Mouse (Mus musculus) small intestine, adult 2 months (tissue): Measurements from ENCODE around the gene Amfr.
"Not testable (repeated sequence)": the region's sequence is repeated elsewhere in the genome, so short reads cannot be mapped to it uniquely, and the experiment has no call there.

ENCODE experiments used
- CTCF ChIP-seq: fragments of 200-500 bp; IDR thresholded peaks from 2 replicates; pipeline ENCODE4 v1.5.1; 2012; ENCODE audit warnings: low read depth, mild to moderate bottlenecking, control low read depth, inconsistent platforms, low read length, moderate library complexity, mixed read lengths; ENCODE audit not compliant: insufficient replicate concordance, insufficient read length; ENCODE audit errors: extremely low read depth
- POLR2A ChIP-seq: fragments of 200-500 bp; IDR thresholded peaks from 2 replicates; pipeline ENCODE4 v1.6.1; 2012; ENCODE audit warnings: low read depth, mild to moderate bottlenecking, control low read depth, inconsistent platforms, low read length, moderate library complexity

DNA sequence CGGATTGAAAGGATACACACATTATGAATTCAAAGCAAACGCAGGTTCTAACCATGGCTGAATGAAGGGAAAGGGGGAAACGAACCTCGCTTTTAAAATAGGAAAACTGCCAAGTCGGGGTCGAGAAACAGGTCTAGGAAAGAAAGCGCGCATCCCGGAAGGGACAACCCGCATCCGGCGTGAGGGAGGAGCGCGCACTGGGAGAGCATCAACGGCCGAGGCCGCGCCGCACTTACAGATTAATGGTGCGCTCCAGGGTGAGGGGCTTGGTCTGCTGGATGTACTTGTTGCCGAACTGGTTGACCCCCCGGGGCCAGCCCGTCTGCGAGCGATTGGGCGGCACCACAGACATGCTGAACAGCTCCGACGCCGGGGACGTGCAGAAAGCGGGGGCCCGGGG is 23.9 kb upstream of the Amfr start:
- peak; percentile 43; the same call in 1 of the 2 replicates for TF ChIP-seq POLR2A
- TF ChIP-seq CTCF: not testable (repeated sequence)
